Mouse (Mus musculus): ENCODE measurements around the gene Erp27. TPM values are rescaled to one million over a fixed set of nuclear protein-coding genes. Genes with fewer than 3 reads are reported as not detected.
"Not testable (repeated sequence)": the region's sequence is repeated elsewhere in the genome, so short reads cannot be mapped to it uniquely, and the experiment has no call there.

Erp27 gene
- 0.20 and 0.22 TPM in 2 replicates for polyA plus RNA-seq (2014; fragmentation: Nextera tagmentation; extraction: Ambion mirVana)

DNA sequence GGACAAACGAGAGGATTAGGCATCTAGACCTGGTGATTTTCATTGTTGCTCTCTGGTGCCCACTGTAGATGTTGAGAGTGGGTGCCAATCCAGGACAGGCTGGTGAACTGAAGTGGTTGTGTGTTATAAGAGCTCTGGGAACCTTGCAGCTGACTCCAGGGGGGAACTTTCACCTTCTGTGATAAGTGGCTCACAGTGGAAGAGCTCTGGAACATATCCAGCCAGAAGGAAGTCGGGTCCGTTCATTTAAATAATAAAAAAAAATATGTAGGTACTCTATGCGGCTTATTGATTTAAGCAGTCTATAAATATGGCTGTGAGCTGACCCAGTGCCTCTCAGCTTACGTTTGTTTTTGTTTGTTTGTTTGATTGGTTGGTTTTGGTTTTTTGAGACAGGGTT lies at the start of gene Erp27:
TSS of gene Erp27 (minus strand) at position 101 of the 400 bp plus-strand sequence.
- DNase-seq (ENCODE audit: low spot score), result no peak
- no peak within 1 kb of the TSS for H3K4me3 ChIP-seq (ENCODE audit: low read depth, low read length)
- no peak within 1 kb of the TSS for H3K4me2 ChIP-seq (ENCODE audit: low read depth, low read length)
- no peaks in the 10 kb centered on the region for H3K27me3 ChIP-seq (replicated peaks; ENCODE audit: control insufficient read depth, insufficient read depth, low read length)
- no peaks in the 10 kb centered on the region; the same call in 1 of the 2 replicates for H3K4me1 ChIP-seq (ENCODE audit: control insufficient read depth, insufficient read depth, low read length)
- ATAC-seq (ENCODE audit: low read depth), result no peak
- no peak within 1 kb of the TSS for H3K27ac ChIP-seq (replicated peaks; ENCODE audit: low read depth, low read length)
- H3K36me3 ChIP-seq (ENCODE audit: control insufficient read depth, insufficient read depth, low read length), result 0 out of 2 replicates have a peak, but pooled peaks cover 4% of the 10 kb centered on the region
- no peaks in the 10 kb centered on the region for H3K9me3 ChIP-seq (ENCODE audit: control insufficient read depth, low read length)
- no peak within 1 kb of the TSS for H3K9ac ChIP-seq (ENCODE audit: low read depth, low read length)
- 67% methylated on average over 5 of the region's 5 CpGs for WGBS

GRCm38 (mm10) chr6:136968877-136969276 lies 46.9 kb upstream of the Erp27 start:
- not testable (repeated sequence) for H3K4me1 ChIP-seq (ENCODE audit: control insufficient read depth, insufficient read depth, low read length); H3K36me3 ChIP-seq (ENCODE audit: control insufficient read depth, insufficient read depth, low read length); H3K9me3 ChIP-seq (ENCODE audit: control insufficient read depth, low read length); H3K4me2 ChIP-seq (ENCODE audit: low read depth, low read length); H3K9ac ChIP-seq (ENCODE audit: low read depth, low read length); H3K27me3 ChIP-seq (replicated peaks; ENCODE audit: control insufficient read depth, insufficient read depth, low read length); H3K27ac ChIP-seq (replicated peaks; ENCODE audit: low read depth, low read length); ATAC-seq (ENCODE audit: low read depth); H3K4me3 ChIP-seq (ENCODE audit: low read depth, low read length)
- peak; percentile 62 for DNase-seq (ENCODE audit: low spot score)
- WGBS, result 28% methylated on average over 4 of the region's 4 CpGs

- ATAC-seq (ENCODE audit: low read depth) (no peak), DNase-seq (ENCODE audit: low spot score) (no peak)
- Histone ChIP-seq H3K36me3 (ENCODE audit: control insufficient read depth, insufficient read depth, low read length) (no peaks in the 10 kb centered on the region), H3K4me2 (ENCODE audit: low read depth, low read length) (no peak overlapping the region), H3K4me3 (ENCODE audit: low read depth, low read length) (no peak overlapping the region), H3K4me1 (ENCODE audit: control insufficient read depth, insufficient read depth, low read length) (peaks cover 3% of the 10 kb centered on the region; the same call in 1 of the 2 replicates), H3K9me3 (ENCODE audit: control insufficient read depth, low read length) (no peaks in the 10 kb centered on the region), H3K27ac (replicated peaks; ENCODE audit: low read depth, low read length) (no peak overlapping the region), H3K9ac (ENCODE audit: low read depth, low read length) (no peak overlapping the region), H3K27me3 (replicated peaks; ENCODE audit: control insufficient read depth, insufficient read depth, low read length) (no peaks in the 10 kb centered on the region)
- 63% methylated on average over 4 of the region's 4 CpGs for WGBS
These were observed 45.5 kb upstream of the Erp27 start for GRCm38 (mm10) chr6:136967466-136967865.

DNA sequence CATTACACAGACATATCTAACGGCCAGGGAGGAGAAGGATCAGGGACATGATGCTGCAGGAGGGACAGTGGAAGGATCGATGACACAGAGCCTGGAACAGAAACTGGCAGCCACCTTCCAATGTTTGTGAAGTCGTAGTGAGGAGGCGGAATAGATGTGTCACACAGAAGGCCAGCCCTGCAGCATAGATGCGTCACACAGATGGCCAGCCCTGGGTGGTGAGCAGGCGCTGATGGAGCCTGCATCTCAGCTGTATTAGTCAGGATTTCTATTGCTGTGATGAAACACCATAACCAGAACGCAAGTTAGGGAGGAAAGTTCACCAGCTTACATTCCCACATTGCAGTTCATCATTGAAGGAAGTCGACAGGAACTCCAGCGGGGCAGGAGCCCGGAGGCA lies 43.9 kb upstream of the Erp27 start:
- 62% methylated on average over 10 of the region's 10 CpGs for WGBS
- ATAC-seq (ENCODE audit: low read depth), result no peak
- no peak overlapping the region for H3K4me2 ChIP-seq (ENCODE audit: low read depth, low read length)

GRCm38 (mm10) chr6:136964609-136965510 lies 42.9 kb upstream of the Erp27 start:
- ATAC-seq (ENCODE audit: low read depth), result no peak
- H3K9me3 ChIP-seq (ENCODE audit: control insufficient read depth, low read length), result no peaks in the 10 kb centered on the region
- no peaks in the 10 kb centered on the region for H3K27me3 ChIP-seq (replicated peaks; ENCODE audit: control insufficient read depth, insufficient read depth, low read length)
- no peaks in the 10 kb centered on the region for H3K36me3 ChIP-seq (ENCODE audit: control insufficient read depth, insufficient read depth, low read length)
- H3K4me3 ChIP-seq (ENCODE audit: low read depth, low read length), result no peak overlapping the region
- WGBS, result 57% methylated on average over 13 of the region's 13 CpGs
- peaks cover 3% of the 10 kb centered on the region; the same call in 1 of the 2 replicates for H3K4me1 ChIP-seq (ENCODE audit: control insufficient read depth, insufficient read depth, low read length)
- no peak overlapping the region for H3K9ac ChIP-seq (ENCODE audit: low read depth, low read length)
- no peak overlapping the region for H3K27ac ChIP-seq (replicated peaks; ENCODE audit: low read depth, low read length)
- no peak for DNase-seq (ENCODE audit: low spot score)
- no peak overlapping the region for H3K4me2 ChIP-seq (ENCODE audit: low read depth, low read length)

More for the DNA sequence above, 43.9 kb upstream of the Erp27 start:
- Histone ChIP-seq H3K9me3 (ENCODE audit: control insufficient read depth, low read length) (no peaks in the 10 kb centered on the region), H3K4me3 (ENCODE audit: low read depth, low read length) (no peak overlapping the region), H3K36me3 (ENCODE audit: control insufficient read depth, insufficient read depth, low read length) (no peaks in the 10 kb centered on the region), H3K4me1 (ENCODE audit: control insufficient read depth, insufficient read depth, low read length) (peaks cover 3% of the 10 kb centered on the region; the same call in 1 of the 2 replicates), H3K27me3 (replicated peaks; ENCODE audit: control insufficient read depth, insufficient read depth, low read length) (no peaks in the 10 kb centered on the region), H3K27ac (replicated peaks; ENCODE audit: low read depth, low read length) (no peak overlapping the region), H3K9ac (ENCODE audit: low read depth, low read length) (no peak overlapping the region)
- DNase-seq (ENCODE audit: low spot score), result no peak

- no peak overlapping the region for H3K4me3 ChIP-seq (ENCODE audit: low read depth, low read length)
- no peak for DNase-seq (ENCODE audit: low spot score)
- H3K9me3 ChIP-seq (ENCODE audit: control insufficient read depth, low read length), result no peaks in the 10 kb centered on the region
- no peaks in the 10 kb centered on the region for H3K27me3 ChIP-seq (replicated peaks; ENCODE audit: control insufficient read depth, insufficient read depth, low read length)
- H3K36me3 ChIP-seq (ENCODE audit: control insufficient read depth, insufficient read depth, low read length), result no peaks in the 10 kb centered on the region
- WGBS, result 67% methylated on average over 11 of the region's 11 CpGs
- peaks cover 3% of the 10 kb centered on the region; the same call in 1 of the 2 replicates for H3K4me1 ChIP-seq (ENCODE audit: control insufficient read depth, insufficient read depth, low read length)
- no peak overlapping the region for H3K27ac ChIP-seq (replicated peaks; ENCODE audit: low read depth, low read length)
- H3K4me2 ChIP-seq (ENCODE audit: low read depth, low read length), result no peak overlapping the region
- ATAC-seq (ENCODE audit: low read depth), result no peak
- H3K9ac ChIP-seq (ENCODE audit: low read depth, low read length), result no peak overlapping the region
These were observed 41.0 kb upstream of the Erp27 start for GRCm38 (mm10) chr6:136962957-136963356.

GRCm38 (mm10) chr6:136959131-136959530 lies 37.2 kb upstream of the Erp27 start:
- DNase-seq (ENCODE audit: low spot score) (no peak), ATAC-seq (ENCODE audit: low read depth) (no peak)
- Histone ChIP-seq H3K4me1 (ENCODE audit: control insufficient read depth, insufficient read depth, low read length) (peaks cover 3% of the 10 kb centered on the region; the same call in 1 of the 2 replicates), H3K9me3 (ENCODE audit: control insufficient read depth, low read length) (no peaks in the 10 kb centered on the region), H3K4me2 (ENCODE audit: low read depth, low read length) (no peak overlapping the region), H3K9ac (ENCODE audit: low read depth, low read length) (no peak overlapping the region), H3K27ac (replicated peaks; ENCODE audit: low read depth, low read length) (no peak overlapping the region), H3K27me3 (replicated peaks; ENCODE audit: control insufficient read depth, insufficient read depth, low read length) (no peaks in the 10 kb centered on the region), H3K4me3 (ENCODE audit: low read depth, low read length) (no peak overlapping the region), H3K36me3 (ENCODE audit: control insufficient read depth, insufficient read depth, low read length) (no peaks in the 10 kb centered on the region)
- 58% methylated on average over 11 of the region's 11 CpGs for WGBS

DNA sequence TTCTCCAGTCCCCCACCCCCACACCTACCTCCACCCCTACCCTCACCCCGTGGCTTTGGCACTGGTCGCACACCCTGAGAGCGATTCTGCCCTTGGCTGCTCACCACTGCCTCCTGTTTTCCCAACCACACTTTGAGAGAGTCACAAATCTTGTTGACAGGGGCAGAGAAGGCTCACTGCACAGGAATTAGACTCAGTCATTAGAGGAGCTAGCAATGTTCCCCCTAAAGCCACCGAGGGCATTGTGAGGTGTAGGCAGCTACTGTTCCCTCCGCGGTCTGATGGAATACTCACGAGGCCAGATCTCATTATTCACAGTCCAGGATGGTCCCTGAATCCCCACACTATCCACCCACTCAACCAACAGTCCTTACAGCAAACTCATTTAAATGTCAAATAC lies 35.1 kb upstream of the Erp27 start:
- WGBS, result 62% methylated on average over 7 of the region's 7 CpGs
- ATAC-seq (ENCODE audit: low read depth), result no peak

More for the DNA sequence above, 35.1 kb upstream of the Erp27 start:
- Histone ChIP-seq H3K27me3 (replicated peaks; ENCODE audit: control insufficient read depth, insufficient read depth, low read length) (no peaks in the 10 kb centered on the region), H3K4me3 (ENCODE audit: low read depth, low read length) (no peak overlapping the region), H3K9me3 (ENCODE audit: control insufficient read depth, low read length) (no peaks in the 10 kb centered on the region), H3K36me3 (ENCODE audit: control insufficient read depth, insufficient read depth, low read length) (no peaks in the 10 kb centered on the region), H3K27ac (replicated peaks; ENCODE audit: low read depth, low read length) (no peak overlapping the region), H3K4me1 (ENCODE audit: control insufficient read depth, insufficient read depth, low read length) (no peaks in the 10 kb centered on the region), H3K9ac (ENCODE audit: low read depth, low read length) (no peak overlapping the region), H3K4me2 (ENCODE audit: low read depth, low read length) (no peak overlapping the region)
- DNase-seq (ENCODE audit: low spot score), result no peak

Measured in embryonic facial prominence, embryonic 14.5 days (tissue).